ENCODE assay signal across 28 mouse cellular contexts in the genomic region with DNA sequence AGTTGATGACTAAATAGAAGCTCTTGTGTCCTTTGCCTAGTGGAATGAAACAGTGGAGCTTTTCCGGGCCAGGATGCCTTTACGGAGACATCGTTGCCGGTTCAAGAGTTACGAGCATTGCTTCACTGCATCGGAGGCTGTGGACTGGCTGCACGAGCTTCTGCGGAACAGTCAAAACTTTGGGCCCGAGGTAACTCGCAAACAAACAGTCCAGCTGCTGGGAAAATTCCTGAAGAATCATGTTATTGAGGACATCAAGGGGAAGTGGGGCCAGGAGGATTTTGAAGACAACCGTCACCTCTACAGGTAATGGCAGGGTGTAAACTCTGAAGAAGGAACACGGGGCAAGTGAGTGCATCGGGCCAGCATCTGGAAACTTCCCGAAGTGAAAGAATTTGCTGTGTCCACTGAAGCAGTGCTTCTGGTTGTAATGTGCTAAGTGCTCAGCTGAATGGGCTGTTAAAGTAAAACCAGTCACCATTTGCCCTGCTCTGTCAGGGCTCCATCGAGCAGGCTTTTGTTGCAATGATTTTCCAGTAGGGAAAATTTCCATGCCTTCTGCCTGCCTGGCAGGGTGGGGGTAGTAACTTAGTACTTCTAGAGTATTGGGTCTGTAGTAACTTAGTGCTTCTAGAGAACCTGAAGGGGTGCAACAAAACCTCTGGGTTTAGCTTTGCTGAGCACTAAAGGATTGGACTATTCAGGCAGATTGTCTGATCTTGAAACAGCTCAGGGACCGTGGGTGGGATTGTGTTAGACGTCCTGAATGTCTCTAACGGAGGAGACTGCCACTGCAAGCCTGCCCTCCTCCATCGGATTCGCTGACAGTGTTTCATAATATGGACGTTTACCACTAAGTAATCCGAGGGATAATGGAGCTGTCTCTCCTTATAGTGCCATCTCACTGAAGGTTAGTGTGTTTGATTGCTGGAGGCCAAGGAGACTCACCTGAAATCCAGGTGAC. TPM values are rescaled to one million over a fixed set of nuclear protein-coding genes. Genes with fewer than 3 reads are reported as not detected.
DNase-seq lines count a peak whose midpoint lies in the region; ATAC-seq and TF ChIP-seq lines count a peak whose summit lies in the region.
"Had no signal": no experiment of that assay in that cellular context is flagged by ENCODE, and none has a peak within 500 bp of the region (broad histone marks: within the 10 kb centered on the region; RNA-seq: fewer than 3 reads in every experiment).

No protein-coding gene starts in this region.

- no peak overlapping the region for H3K4me3 ChIP-seq in kidney, embryonic 14.5 days (ENCODE audit: low read length)
- H3K4me3 ChIP-seq: erythroblast, embryonic 14.5 days; forebrain, embryonic 12.5 days; heart, embryonic 13.5 days; intestine, embryonic 15.5 days; midbrain, embryonic 15.5 days had no signal

- intact Hi-C loops in left cerebral cortex, postnatal 10 days (cut with DNase I), result no loop called here

- H3K4me2 ChIP-seq in kidney, embryonic 14.5 days (replicated peaks; ENCODE audit: low read depth, low read length), result no peak overlapping the region
- H3K4me2 ChIP-seq: forebrain, embryonic 12.5 days; heart, embryonic 13.5 days; intestine, embryonic 15.5 days; lung, embryonic 14.5 days; midbrain, embryonic 15.5 days had no signal

- no peak for DNase-seq in Patski (ENCODE audit: low read depth, low spot score)
- DNase-seq in kidney, adult 11 months, result peak; percentile 72
- DNase-seq in kidney, postnatal 14 days, result peak; percentile 64
- no peak for DNase-seq in adipocyte (ENCODE audit: low spot score)
- no peak for DNase-seq in left cerebral cortex, postnatal 10 days (ENCODE audit: extremely low spot score in 1 of 2, low spot score in 2 of 2)
- no peak for DNase-seq in spleen, postnatal 36 days (ENCODE audit: low spot score in 2 of 2)
- DNase-seq: adrenal gland, adult 2 months; adrenal gland, postnatal 36 days; cerebellum, adult 2 months; cerebellum, postnatal 14 days; forebrain, postnatal 0 days; gastrocnemius, postnatal 25 days; heart, adult 18-20 months; heart, postnatal 10 days; layer of hippocampus, adult 9-11 months; liver; lung, embryonic 14.5 days; lung, postnatal 14 days; right cerebral cortex, postnatal 4 days had no signal

- H3K9ac ChIP-seq in kidney, embryonic 14.5 days (ENCODE audit: low read depth, low read length), result no peak overlapping the region
- H3K9ac ChIP-seq: forebrain, embryonic 12.5 days; forebrain, postnatal 0 days; heart, embryonic 13.5 days; intestine, embryonic 15.5 days; liver, embryonic 14.5 days; lung, embryonic 14.5 days; midbrain, embryonic 15.5 days had no signal

- peak; percentile 84 for ATAC-seq in Patski
- peak; percentile 30; the same call in 1 of the 2 replicates for ATAC-seq in kidney, embryonic 14.5 days (ENCODE audit: low FRiP score, low TSS enrichment)
- ATAC-seq: CD4-positive, CD25-positive, alpha-beta regulatory T cell, adult 4 months; forebrain, postnatal 0 days; hindbrain, postnatal 0 days; intestine, embryonic 15.5 days; midbrain, embryonic 15.5 days had no signal

- 67% methylated on average over 22 of the region's 22 CpGs for WGBS in kidney, embryonic 14.5 days

- no peak for TF ChIP-seq CTCF in Patski (IDR thresholded peaks at IDR 0.05)

- H3K27me3 ChIP-seq in Patski, result no peaks in the 10 kb centered on the region
- no peaks in the 10 kb centered on the region for H3K27me3 ChIP-seq in kidney, embryonic 14.5 days (ENCODE audit: control insufficient read depth, insufficient read depth, low read length)
- H3K27me3 ChIP-seq: forebrain, embryonic 12.5 days; intestine, embryonic 15.5 days; midbrain, embryonic 15.5 days had no signal

- H3K27ac ChIP-seq in kidney, embryonic 14.5 days (ENCODE audit: low read depth, low read length), result no peak overlapping the region; the same call in 1 of the 2 replicates
- H3K27ac ChIP-seq: forebrain, embryonic 12.5 days; heart, embryonic 13.5 days; hindbrain, postnatal 0 days; intestine, embryonic 15.5 days; liver, embryonic 14.5 days; midbrain, embryonic 15.5 days had no signal

- H3K4me1 ChIP-seq in kidney, embryonic 14.5 days (ENCODE audit: control insufficient read depth, insufficient read depth, low read length), result no peaks in the 10 kb centered on the region
- H3K4me1 ChIP-seq: forebrain, embryonic 12.5 days; heart, embryonic 13.5 days; intestine, embryonic 15.5 days; midbrain, embryonic 15.5 days had no signal

- H3K9me3 ChIP-seq in kidney, embryonic 14.5 days (ENCODE audit: control insufficient read depth, low read length), result no peaks in the 10 kb centered on the region
- H3K9me3 ChIP-seq: forebrain, embryonic 12.5 days; heart, embryonic 13.5 days; intestine, embryonic 15.5 days; midbrain, embryonic 15.5 days had no signal

- peaks cover 20% of the 10 kb centered on the region for H3K36me3 ChIP-seq in kidney, embryonic 14.5 days (ENCODE audit: control insufficient read depth, insufficient read depth, low read length)
- H3K36me3 ChIP-seq: intestine, embryonic 15.5 days; midbrain, embryonic 15.5 days had no signal

- POLR2A ChIA-PET in Patski (lab: Charles Lee), result interaction anchor here (1.3 to 1.7 kb wide), 3 partner anchors 61 to 107 kb away, joined by 3 to 5 read pairs (median 3); no protein-coding TSS in a partner anchor

- in situ Hi-C loops in Patski (cut with MboI; ENCODE audit: low pct_unique_long_range_greater_than_20kb), result no loop called here

- CTCF ChIA-PET in Patski (lab: Charles Lee), result interaction anchor here (1.4 to 4.3 kb wide), 3 partner anchors 124 to 137 kb away, joined by 4 to 26 read pairs (median 4); no protein-coding TSS in a partner anchor

RNA-seq across cellular contexts. Expression of gene Depdc1b, which starts 8.0 kb away (rescaled TPM):
- polyA plus RNA-seq in Patski (2021), result 12.2 TPM
- 12.7 and 14.4 TPM in 2 replicates for polyA plus RNA-seq in kidney, embryonic 14.5 days (2014; fragmentation: Nextera tagmentation; extraction: Ambion mirVana)
- total RNA-seq in left cerebral cortex, postnatal 10 days (2021), result 1 to 10 TPM in 1 of 2 experiments, under 1 TPM in 1; 0.95 to 1.7 TPM

Comparison
In these comparisons a context has a peak if more than half of its experiments do, and no peak if none do; other contexts are left out.
1. DNase-seq: peak in kidney, adult 11 months (single experiment) and kidney, postnatal 14 days (single experiment); none in Patski (single experiment), adipocyte (single experiment), left cerebral cortex, postnatal 10 days (0 of 2) and spleen, postnatal 36 days (0 of 2).